Mouse (Mus musculus): Measurements from ENCODE around the gene Mbd3.

DNA sequence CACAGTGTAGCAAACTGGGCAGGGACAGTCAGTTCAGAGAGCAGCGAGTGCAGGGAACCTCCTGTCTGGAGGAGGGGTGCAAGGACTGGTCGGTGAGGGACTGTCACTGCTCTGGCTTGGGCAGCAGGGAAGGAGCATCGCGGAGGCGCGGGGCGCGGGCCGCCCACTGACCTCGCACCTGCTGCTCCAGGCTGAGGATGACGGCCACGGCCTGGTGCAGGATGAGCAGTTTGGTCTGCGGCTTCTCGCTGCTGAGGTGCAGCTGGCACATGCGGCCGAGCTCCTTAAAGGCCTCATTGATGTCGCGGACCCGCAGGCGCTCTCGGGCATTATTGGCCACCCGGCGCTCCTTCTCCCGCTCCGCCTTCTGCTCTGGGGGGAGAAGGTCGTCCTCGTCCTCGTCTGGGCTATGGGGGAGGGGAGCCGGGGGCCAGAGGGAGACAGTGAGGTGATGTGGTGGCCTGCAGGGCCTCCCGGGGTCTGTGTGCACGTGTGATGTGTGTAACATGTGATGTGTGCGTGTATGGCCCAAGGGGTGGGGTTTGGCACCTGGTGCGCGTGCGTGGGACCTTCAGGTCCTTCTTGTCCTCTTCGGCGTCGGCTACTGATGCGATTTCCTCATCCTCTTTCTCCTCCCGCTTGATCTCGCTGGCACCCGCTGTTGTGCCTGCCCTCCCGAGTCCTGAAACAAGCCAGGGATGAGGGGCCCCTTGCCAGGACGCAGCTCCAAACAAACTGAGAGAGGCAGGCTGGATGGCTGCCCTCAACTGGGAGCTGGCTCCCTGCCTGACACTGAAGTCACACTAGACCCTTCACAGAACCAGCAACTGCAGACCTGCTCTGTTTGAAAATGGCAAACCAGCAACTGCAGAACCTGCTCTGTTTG, 13.5 kb upstream of the Mbd3 start:
- TF ChIP-seq CTCF (IDR thresholded peaks at IDR 0.05): no peak
- no peak for TF ChIP-seq EP300 (IDR thresholded peaks at IDR 0.05)
